Comparison of ENCODE assay signal across 16 mouse cellular contexts in the genomic region with DNA sequence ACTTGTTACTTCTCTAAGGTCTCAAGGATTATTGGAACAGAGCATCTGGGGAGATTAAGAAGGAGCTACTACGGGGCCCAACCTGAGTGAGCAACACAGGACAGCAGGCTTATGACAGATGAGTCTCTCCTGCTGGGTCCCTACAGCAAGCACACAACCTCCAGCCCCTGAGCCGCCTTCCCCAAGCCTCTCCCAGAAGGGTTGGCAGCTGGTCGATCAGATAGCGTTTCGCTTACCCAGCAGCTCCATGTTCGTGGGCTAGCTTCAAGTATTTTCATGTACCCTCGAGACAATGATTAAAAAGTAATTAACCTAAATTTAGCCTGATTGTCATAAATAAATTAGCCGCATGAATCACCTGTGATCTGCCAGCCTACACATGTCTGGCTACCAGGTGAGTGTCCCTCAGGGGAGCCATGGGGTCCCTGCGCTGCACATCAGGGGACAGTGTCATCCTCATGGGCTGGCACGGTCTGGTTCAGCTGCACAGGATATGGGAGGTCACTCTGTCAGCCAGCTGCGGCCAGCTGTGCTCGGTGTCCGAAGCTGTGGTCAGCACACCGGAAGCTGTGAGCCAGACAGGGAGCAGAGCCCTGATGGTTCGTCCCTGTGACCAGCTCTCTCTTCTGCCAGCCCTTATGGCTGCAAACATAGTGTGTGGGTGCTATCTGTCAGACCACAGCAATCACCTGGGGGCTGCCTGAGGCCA. TPM values are rescaled to one million over a fixed set of nuclear protein-coding genes. Genes with fewer than 3 reads are reported as not detected.
DNase-seq lines count a peak whose midpoint lies in the region; ATAC-seq and TF ChIP-seq lines count a peak whose summit lies in the region.
"Had no signal": no experiment of that assay in that cellular context is flagged by ENCODE, and none has a peak within 500 bp of the region (broad histone marks: within the 10 kb centered on the region; RNA-seq: fewer than 3 reads in every experiment).

No protein-coding gene starts in this region.

- no peak for TF ChIP-seq EP300 in stomach, postnatal 0 days (optimal IDR thresholded peaks at IDR 0.05)

- H3K27ac ChIP-seq in lung, embryonic 15.5 days = no peak overlapping the region
- no peak overlapping the region for H3K27ac ChIP-seq in stomach, postnatal 0 days (replicated peaks)
- H3K27ac ChIP-seq in midbrain, embryonic 16.5 days (ENCODE audit: low read length) = no peak overlapping the region
- H3K27ac ChIP-seq: forebrain, embryonic 12.5 days; midbrain, embryonic 12.5 days; neural tube, embryonic 12.5 days had no signal

- DNase-seq in urinary bladder, postnatal 14 days (ENCODE audit: low spot score) = peak; percentile 36
- no peak for DNase-seq in urinary bladder, postnatal 10 days (ENCODE audit: low spot score)
- DNase-seq in kidney, adult 8-10 months = peak; percentile 24 to 42
- DNase-seq in stomach, postnatal 0 days (ENCODE audit: low spot score) = no peak
- no peak for DNase-seq in adrenal gland, adult (ENCODE audit: inconsistent age in 2 of 2, low spot score in 1 of 2)
- no peak for DNase-seq in adrenal gland, postnatal 10 days
- DNase-seq: cerebellum, adult 11-12 months; thymus, adult 18-20 months had no signal

- no peaks in the 10 kb centered on the region for H3K27me3 ChIP-seq in lung, embryonic 15.5 days
- no peaks in the 10 kb centered on the region for H3K27me3 ChIP-seq in stomach, postnatal 0 days (ENCODE audit: control insufficient read depth, insufficient read depth, low read length)
- no peaks in the 10 kb centered on the region for H3K27me3 ChIP-seq in midbrain, embryonic 16.5 days (ENCODE audit: control insufficient read depth, insufficient read depth, low read depth, low read length)
- H3K27me3 ChIP-seq: forebrain, embryonic 12.5 days; midbrain, embryonic 12.5 days; neural tube, embryonic 12.5 days had no signal

- H3K36me3 ChIP-seq in lung, embryonic 15.5 days = no peaks in the 10 kb centered on the region
- no peaks in the 10 kb centered on the region for H3K36me3 ChIP-seq in stomach, postnatal 0 days (ENCODE audit: control insufficient read depth, insufficient read depth, low read length)
- no peaks in the 10 kb centered on the region for H3K36me3 ChIP-seq in midbrain, embryonic 16.5 days (ENCODE audit: control insufficient read depth, insufficient read depth, low read length)
- H3K36me3 ChIP-seq: forebrain, embryonic 12.5 days; midbrain, embryonic 12.5 days; neural tube, embryonic 12.5 days had no signal

- 47% methylated on average over 15 of the region's 15 CpGs for WGBS in lung, embryonic 15.5 days
- 37% methylated on average over 15 of the region's 15 CpGs for WGBS in stomach, postnatal 0 days
- WGBS in midbrain, embryonic 16.5 days = 75% methylated on average over 15 of the region's 15 CpGs

- peak; percentile 71; the same call in 1 of the 2 replicates for ATAC-seq in lung, embryonic 15.5 days (ENCODE audit: borderline replicate concordance, extremely low read depth, low FRiP score, low TSS enrichment)
- peak; percentile 47; the same call in 1 of the 2 replicates for ATAC-seq in stomach, postnatal 0 days (ENCODE audit: low FRiP score, low TSS enrichment)
- ATAC-seq in midbrain, embryonic 16.5 days = no peak

- no peak for TF ChIP-seq CTCF in stomach, postnatal 0 days (IDR thresholded peaks at IDR 0.05; ENCODE audit: low read depth)

- no peak overlapping the region for H3K4me3 ChIP-seq in lung, embryonic 15.5 days
- no peak overlapping the region for H3K4me3 ChIP-seq in stomach, postnatal 0 days (ENCODE audit: low read depth, low read length)
- no peak overlapping the region for H3K4me3 ChIP-seq in midbrain, embryonic 16.5 days (ENCODE audit: low read depth, low read length)
- H3K4me3 ChIP-seq: forebrain, embryonic 12.5 days; midbrain, embryonic 12.5 days; neural tube, embryonic 12.5 days had no signal

- H3K9ac ChIP-seq in lung, embryonic 15.5 days = no peak overlapping the region
- no peak overlapping the region for H3K9ac ChIP-seq in stomach, postnatal 0 days (ENCODE audit: low read length)
- H3K9ac ChIP-seq in midbrain, embryonic 16.5 days (ENCODE audit: low read depth, low read length) = no peak overlapping the region
- H3K9ac ChIP-seq: forebrain, embryonic 12.5 days; midbrain, embryonic 12.5 days; neural tube, embryonic 12.5 days had no signal

- no peaks in the 10 kb centered on the region for H3K9me3 ChIP-seq in lung, embryonic 15.5 days
- H3K9me3 ChIP-seq in stomach, postnatal 0 days (ENCODE audit: control insufficient read depth, low read length) = no peaks in the 10 kb centered on the region
- H3K9me3 ChIP-seq in midbrain, embryonic 16.5 days (replicated peaks; ENCODE audit: control insufficient read depth, low read length, poor library complexity, severe bottlenecking) = no peaks in the 10 kb centered on the region
- H3K9me3 ChIP-seq: forebrain, embryonic 12.5 days; midbrain, embryonic 12.5 days; neural tube, embryonic 12.5 days had no signal

- no peak overlapping the region for H3K4me2 ChIP-seq in lung, embryonic 15.5 days
- H3K4me2 ChIP-seq in stomach, postnatal 0 days (replicated peaks; ENCODE audit: low read depth) = no peak overlapping the region
- H3K4me2 ChIP-seq in midbrain, embryonic 16.5 days (ENCODE audit: low read length) = no peak overlapping the region
- H3K4me2 ChIP-seq: forebrain, embryonic 12.5 days; midbrain, embryonic 12.5 days; neural tube, embryonic 12.5 days had no signal

- H3K4me1 ChIP-seq in lung, embryonic 15.5 days = peaks cover 9% of the 10 kb centered on the region; the same call in 1 of the 2 replicates
- no peaks in the 10 kb centered on the region for H3K4me1 ChIP-seq in stomach, postnatal 0 days (replicated peaks; ENCODE audit: control insufficient read depth, insufficient read depth)
- no peaks in the 10 kb centered on the region for H3K4me1 ChIP-seq in midbrain, embryonic 16.5 days (ENCODE audit: control insufficient read depth, insufficient read depth, low read length)
- H3K4me1 ChIP-seq: forebrain, embryonic 12.5 days; midbrain, embryonic 12.5 days; neural tube, embryonic 12.5 days had no signal

RNA-seq across cellular contexts. Expression of a gene that starts 27.9 kb away (rescaled TPM):
- polyA plus RNA-seq in lung, embryonic 15.5 days (2015; fragmentation: Nextera tagmentation; extraction: Ambion mirVana) = 0.08 and 0.19 TPM in 2 replicates
- 0.67 and 0.74 TPM in 2 replicates for polyA plus RNA-seq in stomach, postnatal 0 days (2015; fragmentation: Nextera tagmentation; extraction: Ambion mirVana)
- 1.3 and 1.6 TPM in 2 replicates for polyA plus RNA-seq in midbrain, embryonic 16.5 days (2015; fragmentation: Nextera tagmentation; extraction: Ambion mirVana)
- under 1 TPM; 0.27 to 0.64 TPM for total RNA-seq in adrenal gland, postnatal 10 days (2021)
- total RNA-seq: gastrocnemius, adult 18-20 months had no signal

RNA-seq across cellular contexts. Expression of a gene that starts 32.1 kb away (rescaled TPM):
- not detected in 2 replicates for polyA plus RNA-seq in lung, embryonic 15.5 days (2015; fragmentation: Nextera tagmentation; extraction: Ambion mirVana)
- not detected in 2 replicates for polyA plus RNA-seq in stomach, postnatal 0 days (2015; fragmentation: Nextera tagmentation; extraction: Ambion mirVana)
- polyA plus RNA-seq in midbrain, embryonic 16.5 days (2015; fragmentation: Nextera tagmentation; extraction: Ambion mirVana) = not detected in 2 replicates
- total RNA-seq in adrenal gland, postnatal 10 days (2021) = not detected
- total RNA-seq: gastrocnemius, adult 18-20 months; liver, adult 2 months had no signal
- polyA plus RNA-seq: forebrain, embryonic 12.5 days; heart, embryonic 16.5 days; liver, adult 2 months; midbrain, embryonic 12.5 days; neural tube, embryonic 12.5 days had no signal

RNA-seq across cellular contexts. Expression of a gene that starts 36.4 kb away (rescaled TPM):
- 73.8 and 74.3 TPM in 2 replicates for polyA plus RNA-seq in lung, embryonic 15.5 days (2015; fragmentation: Nextera tagmentation; extraction: Ambion mirVana)
- 53.8 and 54.5 TPM in 2 replicates for polyA plus RNA-seq in stomach, postnatal 0 days (2015; fragmentation: Nextera tagmentation; extraction: Ambion mirVana)
- 80.9 and 81.8 TPM in 2 replicates for polyA plus RNA-seq in midbrain, embryonic 16.5 days (2015; fragmentation: Nextera tagmentation; extraction: Ambion mirVana)
- 10 to 100 TPM; 44.4 to 46.1 TPM for total RNA-seq in adrenal gland, postnatal 10 days (2021)

RNA-seq across cellular contexts. Expression of a gene that starts 38.6 kb away (rescaled TPM):
- polyA plus RNA-seq in lung, embryonic 15.5 days (2015; fragmentation: Nextera tagmentation; extraction: Ambion mirVana) = not detected in 2 replicates
- polyA plus RNA-seq in stomach, postnatal 0 days (2015; fragmentation: Nextera tagmentation; extraction: Ambion mirVana) = not detected in 2 replicates
- not detected in 2 replicates for polyA plus RNA-seq in midbrain, embryonic 16.5 days (2015; fragmentation: Nextera tagmentation; extraction: Ambion mirVana)
- not detected for total RNA-seq in adrenal gland, postnatal 10 days (2021)
- total RNA-seq: gastrocnemius, adult 18-20 months; liver, adult 2 months had no signal
- polyA plus RNA-seq: forebrain, embryonic 12.5 days; heart, embryonic 16.5 days; liver, adult 2 months; midbrain, embryonic 12.5 days; neural tube, embryonic 12.5 days had no signal

RNA-seq across cellular contexts. Expression of a gene that starts 48.0 kb away (rescaled TPM):
- not detected in 2 replicates for polyA plus RNA-seq in lung, embryonic 15.5 days (2015; fragmentation: Nextera tagmentation; extraction: Ambion mirVana)
- polyA plus RNA-seq in stomach, postnatal 0 days (2015; fragmentation: Nextera tagmentation; extraction: Ambion mirVana) = not detected in 2 replicates
- polyA plus RNA-seq in midbrain, embryonic 16.5 days (2015; fragmentation: Nextera tagmentation; extraction: Ambion mirVana) = not detected in 2 replicates
- not detected for total RNA-seq in adrenal gland, postnatal 10 days (2021)
- total RNA-seq: gastrocnemius, adult 18-20 months; liver, adult 2 months had no signal
- polyA plus RNA-seq: forebrain, embryonic 12.5 days; heart, embryonic 16.5 days; liver, adult 2 months; midbrain, embryonic 12.5 days; neural tube, embryonic 12.5 days had no signal

Comparison
In these comparisons a context has a peak if more than half of its experiments do, and no peak if none do; other contexts are left out.
1. DNase-seq: peak in urinary bladder, postnatal 14 days (single experiment) and kidney, adult 8-10 months (2 of 2); none in urinary bladder, postnatal 10 days (single experiment), stomach, postnatal 0 days (single experiment), adrenal gland, adult (0 of 2) and adrenal gland, postnatal 10 days (single experiment).